Mouse (Mus musculus): ENCODE measurements around the gene Sipa1l1. TPM values are rescaled to one million over a fixed set of nuclear protein-coding genes. Genes with fewer than 3 reads are reported as not detected.

Sipa1l1 gene
- polyA plus RNA-seq, 1 experiment from 2014 or later = 41.7 TPM

GRCm38 (mm10) chr12:82497866-82498631, 328.9 kb downstream of the Sipa1l1 start:
- no peaks in the 10 kb centered on the region for H3K27me3 ChIP-seq
- no peaks in the 10 kb centered on the region for H3K9me3 ChIP-seq
- H3K27ac ChIP-seq = no peak overlapping the region
- H3K4me1 ChIP-seq = peaks cover 6% of the 10 kb centered on the region; the same call in 1 of the 2 replicates
- ATAC-seq (ENCODE audit: low FRiP score) = peak; percentile 57; the same call in 1 of the 2 replicates
- WGBS = 17% methylated on average over 11 of the region's 11 CpGs
- H3K36me3 ChIP-seq (replicated peaks) = no peaks in the 10 kb centered on the region
- peak overlapping the region; percentile 19 for H3K4me3 ChIP-seq (replicated peaks)
- peak overlapping the region; percentile 45; the same call in 1 of the 2 replicates for H3K9ac ChIP-seq
- H3K4me2 ChIP-seq = peak overlapping the region; percentile 53

- no peak overlapping the region for H3K27ac ChIP-seq
- H3K9me3 ChIP-seq = no peaks in the 10 kb centered on the region
- H3K4me2 ChIP-seq = no peak overlapping the region
- H3K9ac ChIP-seq = no peak overlapping the region
- H3K4me1 ChIP-seq = peaks cover 6% of the 10 kb centered on the region; the same call in 1 of the 2 replicates
- H3K27me3 ChIP-seq = no peaks in the 10 kb centered on the region
- no peaks in the 10 kb centered on the region for H3K36me3 ChIP-seq (replicated peaks)
- no peak for ATAC-seq (ENCODE audit: low FRiP score)
- no peak overlapping the region for H3K4me3 ChIP-seq (replicated peaks)
- WGBS = 90% methylated on average over 4 of the region's 4 CpGs
Observed at GRCm38 (mm10) chr12:82498701-82499100, 329.6 kb downstream of the Sipa1l1 start.

- Histone ChIP-seq H3K4me2 (no peak overlapping the region), H3K9ac (no peak overlapping the region), H3K36me3 (replicated peaks) (no peaks in the 10 kb centered on the region), H3K9me3 (no peaks in the 10 kb centered on the region), H3K27ac (no peak overlapping the region), H3K4me3 (replicated peaks) (no peak overlapping the region), H3K4me1 (peaks cover 6% of the 10 kb centered on the region; the same call in 1 of the 2 replicates), H3K27me3 (no peaks in the 10 kb centered on the region)
- no peak for ATAC-seq (ENCODE audit: low FRiP score)
- 82% methylated on average over 5 of the region's 5 CpGs for WGBS
Observed at GRCm38 (mm10) chr12:82499731-82500130, 330.6 kb downstream of the Sipa1l1 start.
